Mouse (Mus musculus) erythroblast, embryonic 14.5 days (primary cell): Measurements from ENCODE around the gene Pik3r6.

Experiments
- GATA1 ChIP-seq: IDR thresholded peaks from 2 replicates; pipeline ENCODE4 v1.6.1; 2012; ENCODE audit warnings: low read length, inconsistent platforms, mixed read lengths
- TAL1 ChIP-seq: IDR thresholded peaks from 3 replicates; pipeline ENCODE4 v1.6.1; 2012; ENCODE audit warnings: low read length, inconsistent platforms, mixed read lengths

GRCm38 (mm10) chr11:68545172-68545571 is 42.4 kb downstream of the Pik3r6 start:
- TF ChIP-seq GATA1 (no peak), TAL1 (no peak)
